Mouse (Mus musculus): ENCODE measurements at regions not wholly inside any gene's neighbourhood (a gene's known extent, or its start where the extent isn't known, plus 50 kb on each side); places are given as distances from the start of the nearest gene placed in this dataset.

DNA sequence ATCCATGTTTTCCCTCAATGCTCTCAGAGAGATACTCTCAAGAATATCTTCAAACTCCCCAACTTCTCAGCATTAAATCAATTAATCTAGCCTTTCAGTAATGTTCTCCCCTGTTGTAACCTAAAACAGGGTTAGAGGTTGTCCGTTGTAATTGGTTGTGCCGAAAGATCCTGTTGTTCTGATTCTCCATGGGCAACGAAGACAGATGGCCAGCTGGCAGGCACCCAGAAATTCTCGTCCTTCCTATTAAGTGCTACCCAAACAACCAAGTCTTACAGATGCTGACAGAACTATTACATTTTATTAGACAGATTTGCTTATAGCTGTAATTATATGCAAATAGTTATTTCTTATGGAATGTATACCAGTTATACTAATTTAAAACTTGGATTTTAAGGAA is 225.9 kb upstream of the Tacr3 start:
- TF ChIP-seq POLR2A (IDR thresholded peaks at IDR 0.05; ENCODE audit: insufficient read length, low read depth) (no peak), USF1 (IDR thresholded peaks at IDR 0.05; ENCODE audit: low read depth) (no peak), MYOD1 (IDR thresholded peaks at IDR 0.05; ENCODE audit: control insufficient read depth in 1 of 3, insufficient read length in 2 of 3, low read depth in 2 of 3) (no peak), MAX (IDR thresholded peaks at IDR 0.05; ENCODE audit: low read depth) (no peak), MYOG (IDR thresholded peaks at IDR 0.05; ENCODE audit: control insufficient read depth in 1 of 3, insufficient read depth in 1 of 3, insufficient read length in 2 of 3, low read depth in 2 of 3) (no peak), E2F4 (IDR thresholded peaks at IDR 0.05; ENCODE audit: insufficient read depth) (no peak), TCF12 (IDR thresholded peaks at IDR 0.05; ENCODE audit: insufficient read depth, poor library complexity, severe bottlenecking) (no peak), CEBPB (IDR thresholded peaks at IDR 0.05; ENCODE audit: insufficient read depth, poor library complexity, severe bottlenecking) (no peak), POLR2AphosphoS2 (IDR thresholded peaks at IDR 0.05; ENCODE audit: insufficient read length, low read depth) (no peak), SRF (IDR thresholded peaks at IDR 0.05; ENCODE audit: control insufficient read depth, insufficient read length, low read depth) (no peak)

Data from myocyte (in vitro differentiated cells).